Mouse (Mus musculus) ZHBTc4 (cell line): ENCODE measurements around the gene Pmel.

Experiments used
- DNase-seq: peaks from one replicate; pipeline ENCODE4 v3.0.0-alpha.2; 2011; ENCODE audit warnings: low read depth, low spot score

Pmel gene

GRCm38 (mm10) chr10:128748252-128748864 lies 44.4 kb downstream of the Pmel start:
- peak; percentile 97 for DNase-seq
